Mouse (Mus musculus) spleen, adult 2 months (tissue): ENCODE measurements at regions not wholly inside any gene's neighbourhood (a gene's known extent, or its start where the extent isn't known, plus 50 kb on each side); places are given as distances from the start of the nearest gene placed in this dataset.

Source experiments
- CTCF ChIP-seq: fragments of 200-500 bp; IDR thresholded peaks from 2 replicates; pipeline ENCODE4 v1.5.1; 2011; ENCODE audit warnings: mild to moderate bottlenecking, inconsistent platforms; ENCODE audit not compliant: insufficient read depth, insufficient read length, insufficient replicate concordance; ENCODE audit errors: extremely low read depth
- POLR2A ChIP-seq: fragments of 200-500 bp; IDR thresholded peaks from 2 replicates; pipeline ENCODE4 v1.6.1; 2011; ENCODE audit warnings: low read depth, low read length, inconsistent platforms

GRCm38 (mm10) chr4:31698506-31698782 lies 265.5 kb upstream of the Map3k7 start:
- no peak for TF ChIP-seq CTCF
- no peak for TF ChIP-seq POLR2A
